Mouse (Mus musculus): Measurements from ENCODE around the gene Olfr90. TPM values are rescaled to one million over a fixed set of nuclear protein-coding genes. Genes with fewer than 3 reads are reported as not detected.

Olfr90 gene
- polyA plus RNA-seq, 1 experiment from 2014 or later, result not detected

Other genes starting within 250 kb of the Olfr90 start
- gene Trim15, start 221.3 kb downstream of the Olfr90 start, polyA plus RNA-seq (2015; fragmentation: Nextera tagmentation; extraction: Ambion mirVana), result 0.25 and 0.31 TPM in 2 replicates
- 1.1 and 1.7 TPM in 2 replicates for gene Trim10, start 218.9 kb downstream of the Olfr90 start, polyA plus RNA-seq (2015; fragmentation: Nextera tagmentation; extraction: Ambion mirVana)
- not detected in 2 replicates for gene Trim40, start 198.4 kb downstream of the Olfr90 start, polyA plus RNA-seq (2015; fragmentation: Nextera tagmentation; extraction: Ambion mirVana)
- not detected in 2 replicates for gene Trim31, start 190.4 kb downstream of the Olfr90 start, polyA plus RNA-seq (2015; fragmentation: Nextera tagmentation; extraction: Ambion mirVana)
- 0.87 and 1.1 TPM in 2 replicates for gene Rnf39, start 145.6 kb downstream of the Olfr90 start, polyA plus RNA-seq (2015; fragmentation: Nextera tagmentation; extraction: Ambion mirVana)
- gene Ppp1r11, start 136.8 kb downstream of the Olfr90 start, polyA plus RNA-seq (2015; fragmentation: Nextera tagmentation; extraction: Ambion mirVana), result 143 and 146 TPM in 2 replicates
- gene Znrd1, start 129.9 kb downstream of the Olfr90 start, polyA plus RNA-seq (2015; fragmentation: Nextera tagmentation; extraction: Ambion mirVana), result 58.9 and 66.9 TPM in 2 replicates
- 4.8 and 5.1 TPM in 2 replicates for gene Znrd1as, start 129.9 kb downstream of the Olfr90 start, polyA plus RNA-seq (2015; fragmentation: Nextera tagmentation; extraction: Ambion mirVana)
- gene 2410137M14Rik, start 107.3 kb downstream of the Olfr90 start, polyA plus RNA-seq (2015; fragmentation: Nextera tagmentation; extraction: Ambion mirVana), result 0.25 TPM in 1 of 2 replicates, not detected in the other
- 1.6 and 2.3 TPM in 2 replicates for gene H2-M5, start 99.0 kb downstream of the Olfr90 start, polyA plus RNA-seq (2015; fragmentation: Nextera tagmentation; extraction: Ambion mirVana)
- 351 and 383 TPM in 2 replicates for gene Zfp57, start 87.3 kb downstream of the Olfr90 start, polyA plus RNA-seq (2015; fragmentation: Nextera tagmentation; extraction: Ambion mirVana)
- gene Mog, start 65.1 kb downstream of the Olfr90 start, polyA plus RNA-seq (2015; fragmentation: Nextera tagmentation; extraction: Ambion mirVana), result 1.9 and 2.9 TPM in 2 replicates
- 46.0 and 58.6 TPM in 2 replicates for gene Gabbr1, start 42.5 kb downstream of the Olfr90 start, polyA plus RNA-seq (2015; fragmentation: Nextera tagmentation; extraction: Ambion mirVana)
- gene Olfr91, start 9.8 kb upstream of the Olfr90 start, polyA plus RNA-seq (2015; fragmentation: Nextera tagmentation; extraction: Ambion mirVana), result not detected in 2 replicates
- gene Olfr92, start 31.6 kb upstream of the Olfr90 start, polyA plus RNA-seq (2015; fragmentation: Nextera tagmentation; extraction: Ambion mirVana), result not detected in 2 replicates
- gene Olfr93, start 73.0 kb upstream of the Olfr90 start, polyA plus RNA-seq (2015; fragmentation: Nextera tagmentation; extraction: Ambion mirVana), result not detected in 2 replicates
- gene Ubd, start 105.4 kb upstream of the Olfr90 start, polyA plus RNA-seq (2015; fragmentation: Nextera tagmentation; extraction: Ambion mirVana), result not detected in 2 replicates
- not detected in 2 replicates for gene Olfr94, start 112.5 kb upstream of the Olfr90 start, polyA plus RNA-seq (2015; fragmentation: Nextera tagmentation; extraction: Ambion mirVana)
- not detected in 2 replicates for gene Olfr95, start 124.6 kb upstream of the Olfr90 start, polyA plus RNA-seq (2015; fragmentation: Nextera tagmentation; extraction: Ambion mirVana)
- not detected in 2 replicates for gene Olfr96, start 131.6 kb upstream of the Olfr90 start, polyA plus RNA-seq (2015; fragmentation: Nextera tagmentation; extraction: Ambion mirVana)
- gene Olfr97, start 148.8 kb upstream of the Olfr90 start, polyA plus RNA-seq (2015; fragmentation: Nextera tagmentation; extraction: Ambion mirVana), result not detected in 2 replicates
- gene Olfr98, start 175.2 kb upstream of the Olfr90 start, polyA plus RNA-seq (2015; fragmentation: Nextera tagmentation; extraction: Ambion mirVana), result not detected in 2 replicates
- 0.67 and 0.81 TPM in 2 replicates for gene H2-M3, start 181.7 kb upstream of the Olfr90 start, polyA plus RNA-seq (2015; fragmentation: Nextera tagmentation; extraction: Ambion mirVana)
- not detected in 2 replicates for gene Olfr99, start 195.0 kb upstream of the Olfr90 start, polyA plus RNA-seq (2015; fragmentation: Nextera tagmentation; extraction: Ambion mirVana)
- gene Olfr101, start 215.8 kb upstream of the Olfr90 start, polyA plus RNA-seq (2015; fragmentation: Nextera tagmentation; extraction: Ambion mirVana), result not detected in 2 replicates
- not detected in 2 replicates for gene Olfr102, start 228.6 kb upstream of the Olfr90 start, polyA plus RNA-seq (2015; fragmentation: Nextera tagmentation; extraction: Ambion mirVana)